Mouse (Mus musculus): Measurements from ENCODE around the gene Hoxd10. TPM values are rescaled to one million over a fixed set of nuclear protein-coding genes. Genes with fewer than 3 reads are reported as not detected.
A peak's percentile ranks its signal among the peaks of the same experiment; 100 is the strongest.

Gene Hoxd10
- total and polyA plus RNA-seq, 2 experiments from 2014 or later = 0.22 TPM; not detected in 1

DNA sequence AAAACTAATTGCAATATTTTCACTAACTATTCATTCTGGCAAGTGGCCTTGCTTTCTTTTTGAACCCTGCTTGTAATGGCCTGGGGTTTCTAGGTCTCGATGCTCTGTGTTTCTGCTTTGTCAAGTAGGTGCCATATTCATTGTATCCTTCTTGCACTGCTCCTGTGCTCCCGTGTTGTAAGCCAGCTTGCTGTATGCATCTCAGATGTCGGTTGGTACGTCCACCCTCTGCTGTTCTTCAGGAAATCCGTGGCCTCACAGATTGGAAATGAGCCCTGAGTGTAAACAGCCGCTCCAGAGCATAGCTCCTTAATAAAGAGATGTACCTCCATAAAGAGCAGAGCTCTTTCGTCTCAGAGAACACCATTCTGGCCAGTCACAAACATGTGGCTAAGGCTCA, 15.9 kb downstream of the Hoxd10 start:
- H3K4me1 ChIP-seq (ENCODE audit: insufficient read depth, low read length) = no peaks in the 10 kb centered on the region
- no peak overlapping the region for H3K9ac ChIP-seq (replicated peaks; ENCODE audit: low read length, poor library complexity, severe bottlenecking)
- H3K27me3 ChIP-seq (ENCODE audit: insufficient read depth, low read length) = peaks cover 91% of the 10 kb centered on the region

GRCm38 (mm10) chr2:74708676-74709075, 17.0 kb downstream of the Hoxd10 start:
- Histone ChIP-seq H3K36me3 (ENCODE audit: insufficient read depth, low read length) (no peaks in the 10 kb centered on the region), H3K27me3 (ENCODE audit: insufficient read depth, low read length) (peaks cover 91% of the 10 kb centered on the region), H3K4me1 (ENCODE audit: insufficient read depth, low read length) (no peaks in the 10 kb centered on the region), H3K9me3 (ENCODE audit: low read length) (no peaks in the 10 kb centered on the region), H3K27ac (ENCODE audit: low read depth, low read length) (no peak overlapping the region), H3K4me2 (ENCODE audit: low read depth, low read length, poor library complexity, severe bottlenecking) (no peak overlapping the region), H3K4me3 (ENCODE audit: low read depth, low read length) (no peak overlapping the region), H3K9ac (replicated peaks; ENCODE audit: low read length, poor library complexity, severe bottlenecking) (no peak overlapping the region)
- DNase-seq (ENCODE audit: low spot score) (no peak), ATAC-seq (ENCODE audit: low FRiP score) (no peak)
- 8% methylated on average over 4 of the region's 4 CpGs for WGBS
- TF ChIP-seq CTCF (IDR thresholded peaks at IDR 0.05) = no peak

More for the DNA sequence above, 15.9 kb downstream of the Hoxd10 start:
- H3K4me3 ChIP-seq (ENCODE audit: low read depth, low read length) = no peak overlapping the region
- H3K27ac ChIP-seq (ENCODE audit: low read depth, low read length) = no peak overlapping the region
- no peak overlapping the region for H3K4me2 ChIP-seq (ENCODE audit: low read depth, low read length, poor library complexity, severe bottlenecking)
- DNase-seq (ENCODE audit: low spot score) (no peak), ATAC-seq (ENCODE audit: low FRiP score) (no peak)
- no peaks in the 10 kb centered on the region for H3K9me3 ChIP-seq (ENCODE audit: low read length)
- no peaks in the 10 kb centered on the region for H3K36me3 ChIP-seq (ENCODE audit: insufficient read depth, low read length)
- 5% methylated on average over 7 of the region's 7 CpGs for WGBS
- no peak for TF ChIP-seq CTCF (IDR thresholded peaks at IDR 0.05)

- TF ChIP-seq CTCF (IDR thresholded peaks at IDR 0.05) = no peak
- H3K4me2 ChIP-seq (ENCODE audit: low read depth, low read length, poor library complexity, severe bottlenecking) = no peak overlapping the region
- H3K4me1 ChIP-seq (ENCODE audit: insufficient read depth, low read length) = no peaks in the 10 kb centered on the region
- no peaks in the 10 kb centered on the region for H3K36me3 ChIP-seq (ENCODE audit: insufficient read depth, low read length)
- H3K4me3 ChIP-seq (ENCODE audit: low read depth, low read length) = no peak overlapping the region
- H3K9me3 ChIP-seq (ENCODE audit: low read length) = no peaks in the 10 kb centered on the region
- DNase-seq (ENCODE audit: low spot score) = no peak
- H3K27ac ChIP-seq (ENCODE audit: low read depth, low read length) = no peak overlapping the region
- ATAC-seq (ENCODE audit: low FRiP score) = no peak
- H3K9ac ChIP-seq (replicated peaks; ENCODE audit: low read length, poor library complexity, severe bottlenecking) = no peak overlapping the region
- 4% methylated on average over 5 of the region's 5 CpGs for WGBS
- H3K27me3 ChIP-seq (ENCODE audit: insufficient read depth, low read length) = peaks cover 93% of the 10 kb centered on the region
Measured at GRCm38 (mm10) chr2:74709465-74710419, 18.0 kb downstream of the Hoxd10 start.

DNA sequence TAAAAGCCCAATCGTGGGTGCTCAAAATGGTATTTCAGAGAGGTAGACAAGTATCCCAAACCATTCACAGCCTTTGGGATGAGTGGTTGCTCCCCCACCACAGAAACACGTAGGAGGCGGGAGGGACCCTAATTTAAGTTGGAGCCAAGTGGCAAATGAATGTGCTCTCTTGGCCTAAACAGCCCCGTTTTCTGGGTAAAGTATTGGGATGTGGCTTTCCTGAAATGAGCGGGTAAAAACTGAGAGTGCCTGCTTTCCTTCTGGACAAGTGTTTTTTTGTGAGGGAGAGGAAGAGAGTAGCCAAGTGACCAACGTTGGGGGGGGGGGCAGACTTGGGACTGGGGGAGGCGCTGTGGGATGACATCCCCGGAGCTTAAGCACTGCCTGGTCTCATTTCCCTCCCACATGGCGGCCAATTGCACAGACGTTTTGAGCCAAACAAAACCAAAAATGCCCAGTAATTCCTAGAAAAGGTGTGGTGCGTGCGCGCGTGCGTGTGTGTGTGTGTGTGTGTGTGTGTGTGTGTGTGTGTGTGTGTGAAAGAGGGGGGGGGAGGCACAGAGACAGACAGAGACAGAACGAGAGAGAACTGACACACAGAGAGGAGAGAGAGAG, 19.3 kb downstream of the Hoxd10 start:
- peaks cover 91% of the 10 kb centered on the region for H3K27me3 ChIP-seq (ENCODE audit: insufficient read depth, low read length)
- no peaks in the 10 kb centered on the region for H3K9me3 ChIP-seq (ENCODE audit: low read length)
- ATAC-seq (ENCODE audit: low FRiP score) = no peak
- H3K4me3 ChIP-seq (ENCODE audit: low read depth, low read length) = no peak overlapping the region
- H3K4me1 ChIP-seq (ENCODE audit: insufficient read depth, low read length) = no peaks in the 10 kb centered on the region
- no peak overlapping the region for H3K27ac ChIP-seq (ENCODE audit: low read depth, low read length)
- DNase-seq (ENCODE audit: low spot score) = no peak
- H3K4me2 ChIP-seq (ENCODE audit: low read depth, low read length, poor library complexity, severe bottlenecking) = no peak overlapping the region
- no peak for TF ChIP-seq CTCF (IDR thresholded peaks at IDR 0.05)
- H3K9ac ChIP-seq (replicated peaks; ENCODE audit: low read length, poor library complexity, severe bottlenecking) = no peak overlapping the region
- under 1% methylated on average over 16 of the region's 16 CpGs for WGBS
- H3K36me3 ChIP-seq (ENCODE audit: insufficient read depth, low read length) = no peaks in the 10 kb centered on the region

DNA sequence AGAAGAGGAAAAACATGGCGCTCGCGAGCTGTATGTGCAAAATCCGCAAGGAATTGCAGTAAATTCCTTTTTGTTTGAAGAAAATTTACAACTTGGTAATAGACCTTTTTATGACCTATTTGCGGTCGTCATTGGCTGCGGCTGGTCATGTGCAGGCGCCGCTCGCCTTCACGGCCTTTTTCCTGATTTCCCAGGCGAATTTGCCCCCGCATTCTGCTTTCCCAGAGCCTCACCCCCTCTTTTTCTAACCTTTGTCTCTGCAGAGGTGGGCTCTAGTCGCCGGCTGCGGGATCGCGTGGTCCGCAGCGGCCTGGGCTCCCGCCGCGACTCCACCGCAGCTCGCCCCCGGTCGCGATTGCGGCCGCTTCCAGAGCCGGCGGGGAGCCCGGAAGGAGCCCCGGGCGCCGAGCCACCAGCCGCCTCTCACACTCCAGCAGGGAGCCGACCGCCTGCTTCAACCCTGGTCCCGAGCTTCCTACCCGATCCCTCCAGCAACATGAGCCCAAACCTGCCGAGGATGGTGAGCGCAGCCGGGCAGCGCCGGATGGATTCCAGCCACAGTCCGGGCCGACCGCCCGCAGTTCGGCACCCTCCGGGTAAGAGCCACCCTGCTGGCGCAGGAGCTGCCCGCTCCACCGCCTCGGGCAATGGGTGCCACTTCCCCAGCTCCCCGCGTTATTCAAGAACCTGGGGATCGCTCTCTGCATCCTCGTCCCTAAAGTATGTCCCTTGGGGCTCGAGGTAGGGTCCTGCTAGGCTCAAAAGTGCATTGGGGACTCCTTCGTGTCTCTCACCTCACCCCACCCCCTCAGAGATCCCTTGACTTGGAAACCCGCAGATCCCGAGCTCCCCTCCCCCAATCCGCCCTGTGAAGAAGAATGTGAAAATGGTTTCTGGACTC, 20.2 kb downstream of the Hoxd10 start, which contains the start of the genes Hoxd3 and Hoxd4:
Gene Hoxd3, plus strand, starts transcription at position 207 of the 901 bp plus-strand sequence.
Gene Hoxd4, plus strand, starts transcription at position 209 of the 901 bp plus-strand sequence.
- no peak within 1 kb of the TSS for H3K27ac ChIP-seq (ENCODE audit: low read depth, low read length)
- ATAC-seq (ENCODE audit: low FRiP score) (no peak), DNase-seq (ENCODE audit: low spot score) (no peak)
- H3K9me3 ChIP-seq (ENCODE audit: low read length) = no peaks in the 10 kb centered on the region
- TF ChIP-seq CTCF (IDR thresholded peaks at IDR 0.05) = no peak
- peak within 1 kb of the TSS; percentile 19; the same call in 1 of the 2 replicates for H3K4me3 ChIP-seq (ENCODE audit: low read depth, low read length)
- under 1% methylated on average over 65 of the region's 65 CpGs for WGBS
- H3K4me2 ChIP-seq (ENCODE audit: low read depth, low read length, poor library complexity, severe bottlenecking) = peak within 1 kb of the TSS; percentile 28; the same call in 1 of the 2 replicates
- H3K27me3 ChIP-seq (ENCODE audit: insufficient read depth, low read length) = peaks cover 92% of the 10 kb centered on the region
- no peaks in the 10 kb centered on the region for H3K36me3 ChIP-seq (ENCODE audit: insufficient read depth, low read length)
- no peak within 1 kb of the TSS for H3K9ac ChIP-seq (replicated peaks; ENCODE audit: low read length, poor library complexity, severe bottlenecking)
- no peaks in the 10 kb centered on the region for H3K4me1 ChIP-seq (ENCODE audit: insufficient read depth, low read length)

Data from midbrain, postnatal 0 days (tissue).